Mouse (Mus musculus): ENCODE data around the gene Nol6. TPM values are rescaled to one million over a fixed set of nuclear protein-coding genes. Genes with fewer than 3 reads are reported as not detected.
A peak's percentile ranks its signal among the peaks of the same experiment; 100 is the strongest.

Gene Nol6
- polyA plus RNA-seq, 1 experiment from 2014 or later, result 4.7 TPM

DNA sequence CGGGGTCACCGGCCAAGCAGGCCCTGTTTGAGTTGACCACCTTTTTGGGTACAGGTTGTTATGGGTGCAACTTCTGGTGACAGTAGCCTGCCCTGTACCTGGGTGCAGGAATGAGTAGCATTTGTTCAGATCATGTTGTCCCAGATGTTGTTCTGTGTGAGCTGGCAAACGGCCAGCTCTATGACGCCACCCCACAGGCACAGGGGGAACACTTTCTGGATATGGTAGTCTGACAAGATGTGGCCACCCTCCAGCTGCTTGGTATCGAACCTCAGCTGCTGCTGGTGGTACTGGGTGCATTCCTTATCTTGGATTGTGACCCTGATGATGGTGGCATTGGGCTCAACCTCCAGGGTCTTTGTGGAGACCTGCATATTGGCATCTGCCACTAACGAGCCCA, 8.2 kb upstream of the Nol6 start:
- DNase-seq (peak; percentile 70), ATAC-seq (peak; percentile 7; the same call in 1 of the 2 replicates)
- 0 out of 2 replicates have a peak overlapping the region, but pooled peaks have one; percentile 2 for H3K4me2 ChIP-seq (ENCODE audit: low read depth, low read length)
- peaks cover 33% of the 10 kb centered on the region for H3K4me1 ChIP-seq (ENCODE audit: insufficient read depth)
- no peaks in the 10 kb centered on the region for H3K9me3 ChIP-seq (ENCODE audit: low read length)
- H3K4me3 ChIP-seq (ENCODE audit: low read depth, low read length), result no peak overlapping the region
- H3K9ac ChIP-seq (replicated peaks), result 0 out of 2 replicates have a peak overlapping the region, but pooled peaks have one; percentile 2
- H3K36me3 ChIP-seq (replicated peaks; ENCODE audit: insufficient read depth, low read length), result no peaks in the 10 kb centered on the region
- H3K27ac ChIP-seq (ENCODE audit: low read depth), result peak overlapping the region; percentile 99
- peak; percentile 73; the same call in 1 of the 2 replicates for TF ChIP-seq EP300 (IDR thresholded peaks at IDR 0.05; ENCODE audit: low read depth)
- TF ChIP-seq CTCF (IDR thresholded peaks at IDR 0.05; ENCODE audit: low read depth), result no peak
- 66% methylated on average over 6 of the region's 6 CpGs for WGBS (ENCODE audit: insufficient replicate concordance)
- no peaks in the 10 kb centered on the region for H3K27me3 ChIP-seq (ENCODE audit: insufficient read depth, low read length)

DNA sequence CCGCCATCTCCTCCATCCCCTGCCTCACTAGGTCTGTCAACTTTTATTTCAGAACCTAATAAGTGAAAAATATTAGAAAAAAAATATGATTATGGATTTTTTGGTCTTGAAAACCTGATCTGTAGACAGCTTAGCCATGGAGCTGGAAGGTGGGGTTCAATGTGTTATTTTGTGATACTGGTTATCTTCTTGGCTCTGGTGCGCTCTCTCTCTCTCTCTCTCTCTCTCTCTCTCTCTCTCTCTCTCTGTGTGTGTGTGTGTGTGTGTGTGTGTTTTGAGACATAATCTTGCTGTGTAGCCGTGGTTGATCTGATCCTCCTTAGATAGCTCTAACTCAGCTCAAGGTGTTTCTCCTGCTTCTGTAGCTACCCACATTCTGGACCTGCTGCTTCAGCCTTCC, 5.6 kb upstream of the Nol6 start:
- 49% methylated on average over 3 of the region's 3 CpGs for WGBS (ENCODE audit: insufficient replicate concordance)
- H3K27ac ChIP-seq (ENCODE audit: low read depth), result peak overlapping the region; percentile 76
- H3K4me3 ChIP-seq (ENCODE audit: low read depth, low read length), result no peak overlapping the region

GRCm38 (mm10) chr4:41129406-41129805, 5.2 kb upstream of the Nol6 start:
- ATAC-seq (peak; percentile 83), DNase-seq (peak; percentile 77)
- H3K27me3 ChIP-seq (ENCODE audit: insufficient read depth, low read length), result no peaks in the 10 kb centered on the region
- TF ChIP-seq CTCF (IDR thresholded peaks at IDR 0.05; ENCODE audit: low read depth), result peak; percentile 97
- TF ChIP-seq EP300 (IDR thresholded peaks at IDR 0.05; ENCODE audit: low read depth), result no peak
- H3K36me3 ChIP-seq (replicated peaks; ENCODE audit: insufficient read depth, low read length), result no peaks in the 10 kb centered on the region
- no peaks in the 10 kb centered on the region for H3K9me3 ChIP-seq (ENCODE audit: low read length)
- H3K27ac ChIP-seq (ENCODE audit: low read depth), result peak overlapping the region; percentile 76
- 1% methylated on average over 2 of the region's 2 CpGs for WGBS (ENCODE audit: insufficient replicate concordance)
- peak overlapping the region; percentile 44 for H3K4me2 ChIP-seq (ENCODE audit: low read depth, low read length)
- no peak overlapping the region; the same call in 1 of the 2 replicates for H3K9ac ChIP-seq (replicated peaks)
- peaks cover 29% of the 10 kb centered on the region for H3K4me1 ChIP-seq (ENCODE audit: insufficient read depth)
- no peak overlapping the region for H3K4me3 ChIP-seq (ENCODE audit: low read depth, low read length)

More for the DNA sequence above, 5.6 kb upstream of the Nol6 start:
- Histone ChIP-seq H3K9me3 (ENCODE audit: low read length) (no peaks in the 10 kb centered on the region), H3K36me3 (replicated peaks; ENCODE audit: insufficient read depth, low read length) (no peaks in the 10 kb centered on the region), H3K4me2 (ENCODE audit: low read depth, low read length) (peak overlapping the region; percentile 44), H3K4me1 (ENCODE audit: insufficient read depth) (peaks cover 33% of the 10 kb centered on the region), H3K9ac (replicated peaks) (peak overlapping the region; percentile 44), H3K27me3 (ENCODE audit: insufficient read depth, low read length) (no peaks in the 10 kb centered on the region)
- ATAC-seq (peak; percentile 86), DNase-seq (no peak)
- TF ChIP-seq EP300 (IDR thresholded peaks at IDR 0.05; ENCODE audit: low read depth) (peak; percentile 97), CTCF (IDR thresholded peaks at IDR 0.05; ENCODE audit: low read depth) (no peak)

DNA sequence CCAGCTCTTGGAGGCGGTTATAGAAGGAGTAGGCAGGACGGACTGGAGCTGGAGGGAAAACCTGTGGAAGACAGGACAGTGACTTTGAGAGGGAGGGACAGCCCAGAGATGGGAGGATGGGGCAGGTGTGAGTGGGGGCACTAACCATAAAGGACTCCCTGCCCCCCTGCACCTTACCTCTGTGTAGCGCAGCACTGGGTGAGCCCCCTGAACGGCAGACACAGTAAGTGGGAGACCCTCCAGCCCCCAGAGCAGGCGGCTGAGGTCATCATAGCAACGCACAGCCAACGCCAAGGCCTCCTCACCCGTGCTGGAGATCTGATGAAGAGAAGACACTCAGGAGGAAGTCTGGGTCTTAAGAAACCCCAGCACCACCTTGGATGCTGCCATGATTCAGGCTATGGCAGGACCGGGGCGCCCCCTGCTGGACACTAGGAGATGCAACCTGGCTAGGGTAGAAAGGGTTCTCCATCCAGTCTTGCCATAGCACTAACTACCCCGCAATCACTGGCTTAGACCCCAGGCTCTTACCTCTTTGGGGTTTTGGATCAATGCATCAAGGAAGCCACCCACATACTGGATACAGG, 5.5 kb downstream of the Nol6 start:
- 60% methylated on average over 11 of the region's 11 CpGs for WGBS (ENCODE audit: insufficient replicate concordance)
- no peak for TF ChIP-seq EP300 (IDR thresholded peaks at IDR 0.05; ENCODE audit: low read depth)
- TF ChIP-seq CTCF (IDR thresholded peaks at IDR 0.05; ENCODE audit: low read depth), result peak; percentile 97
- Histone ChIP-seq H3K9me3 (ENCODE audit: low read length) (no peaks in the 10 kb centered on the region), H3K27ac (ENCODE audit: low read depth) (no peak overlapping the region), H3K4me2 (ENCODE audit: low read depth, low read length) (no peak overlapping the region), H3K9ac (replicated peaks) (no peak overlapping the region), H3K36me3 (replicated peaks; ENCODE audit: insufficient read depth, low read length) (peaks cover 70% of the 10 kb centered on the region), H3K4me1 (ENCODE audit: insufficient read depth) (peaks cover 4% of the 10 kb centered on the region; the same call in 1 of the 2 replicates), H3K4me3 (ENCODE audit: low read depth, low read length) (no peak overlapping the region), H3K27me3 (ENCODE audit: insufficient read depth, low read length) (no peaks in the 10 kb centered on the region)
- ATAC-seq (peak; percentile 59), DNase-seq (peak; percentile 84)

DNA sequence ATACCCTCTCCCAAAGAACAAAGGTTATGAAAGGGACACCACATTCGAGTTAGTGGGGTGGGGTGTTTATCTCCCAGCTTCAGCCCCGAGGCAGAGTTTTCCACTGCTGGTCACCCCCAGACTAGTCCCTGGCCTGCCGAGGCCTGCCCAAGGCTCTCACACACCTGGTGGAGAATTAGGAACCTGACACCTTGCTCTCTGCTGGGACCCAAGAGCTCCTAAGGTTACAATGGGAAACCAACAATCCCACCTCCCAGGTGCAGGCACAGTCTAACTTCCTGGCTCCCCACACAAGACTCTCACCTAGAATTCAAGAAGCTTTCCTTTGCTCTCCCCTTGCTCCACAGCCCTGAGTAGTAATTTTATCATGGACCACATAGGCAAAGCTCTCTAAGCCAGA, 7.4 kb downstream of the Nol6 start:
- no peak for DNase-seq
- no peak for ATAC-seq
- WGBS (ENCODE audit: insufficient replicate concordance), result 72% methylated on average over 3 of the region's 3 CpGs
- Histone ChIP-seq H3K36me3 (replicated peaks; ENCODE audit: insufficient read depth, low read length) (peaks cover 64% of the 10 kb centered on the region), H3K4me2 (ENCODE audit: low read depth, low read length) (no peak overlapping the region), H3K27ac (ENCODE audit: low read depth) (no peak overlapping the region), H3K4me1 (ENCODE audit: insufficient read depth) (no peaks in the 10 kb centered on the region), H3K9me3 (ENCODE audit: low read length) (no peaks in the 10 kb centered on the region), H3K27me3 (ENCODE audit: insufficient read depth, low read length) (no peaks in the 10 kb centered on the region), H3K9ac (replicated peaks) (no peak overlapping the region), H3K4me3 (ENCODE audit: low read depth, low read length) (no peak overlapping the region)
- no peak for TF ChIP-seq CTCF (IDR thresholded peaks at IDR 0.05; ENCODE audit: low read depth)
- no peak for TF ChIP-seq EP300 (IDR thresholded peaks at IDR 0.05; ENCODE audit: low read depth)

DNA sequence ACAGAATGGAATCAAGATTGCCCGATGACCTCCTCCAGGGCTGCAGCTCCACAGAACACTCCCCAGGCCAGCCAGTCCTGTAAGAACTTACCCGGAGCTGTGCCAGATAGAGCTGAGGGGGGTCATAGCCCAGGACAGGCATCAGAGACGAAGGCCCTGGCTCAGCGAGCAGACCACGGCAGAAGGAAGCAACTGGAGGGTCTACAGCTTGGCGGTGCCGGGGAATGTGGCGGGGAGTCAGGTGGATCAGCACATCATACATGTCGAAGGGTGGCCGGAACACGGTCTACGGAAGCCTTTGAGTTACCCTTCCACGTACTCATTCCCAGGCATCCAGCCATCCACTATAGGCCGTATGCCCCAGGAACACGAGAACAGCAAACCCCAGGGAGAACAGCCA, 8.5 kb downstream of the Nol6 start:
- Histone ChIP-seq H3K9me3 (ENCODE audit: low read length) (no peaks in the 10 kb centered on the region), H3K4me3 (ENCODE audit: low read depth, low read length) (no peak overlapping the region), H3K4me1 (ENCODE audit: insufficient read depth) (no peaks in the 10 kb centered on the region), H3K27ac (ENCODE audit: low read depth) (no peak overlapping the region), H3K36me3 (replicated peaks; ENCODE audit: insufficient read depth, low read length) (peaks cover 54% of the 10 kb centered on the region), H3K4me2 (ENCODE audit: low read depth, low read length) (no peak overlapping the region), H3K9ac (replicated peaks) (no peak overlapping the region), H3K27me3 (ENCODE audit: insufficient read depth, low read length) (no peaks in the 10 kb centered on the region)
- no peak for TF ChIP-seq CTCF (IDR thresholded peaks at IDR 0.05; ENCODE audit: low read depth)
- TF ChIP-seq EP300 (IDR thresholded peaks at IDR 0.05; ENCODE audit: low read depth), result no peak
- 86% methylated on average over 15 of the region's 15 CpGs for WGBS (ENCODE audit: insufficient replicate concordance)
- DNase-seq, result peak; percentile 10
- no peak for ATAC-seq

Data from liver, postnatal 0 days (tissue).